Mouse (Mus musculus) testis, adult 2 months (tissue): Measurements from ENCODE around the gene Pum2. TPM values are rescaled to one million over a fixed set of nuclear protein-coding genes. Genes with fewer than 3 reads are reported as not detected.

Experiments used
- H3K27ac ChIP-seq: fragments of 200-500 bp; 2 replicates; pipeline ENCODE4 v1.5.1; 2012; ENCODE audit warnings: low read depth, low read length; ENCODE audit not compliant: control insufficient read depth, insufficient read depth
- H3K27me3 ChIP-seq: fragments of 200-500 bp; 2 replicates; pipeline ENCODE4 v1.6.1; 2012; ENCODE audit warnings: mild to moderate bottlenecking, low read length, moderate library complexity; ENCODE audit not compliant: control insufficient read depth, insufficient read depth
- H3K36me3 ChIP-seq: fragments of 200-500 bp; 2 replicates; pipeline ENCODE4 v1.6.1; 2012; ENCODE audit warnings: mild to moderate bottlenecking, low read length; ENCODE audit not compliant: control insufficient read depth, insufficient read depth
- H3K4me1 ChIP-seq: fragments of 200-500 bp; 2 replicates; pipeline ENCODE4 v1.6.1; 2012; ENCODE audit warnings: low read length; ENCODE audit not compliant: control insufficient read depth, insufficient read depth
- H3K4me3 ChIP-seq: fragments of 200-500 bp; 2 replicates; pipeline ENCODE4 v1.5.1; 2012; ENCODE audit warnings: low read depth, mild to moderate bottlenecking, low read length, moderate library complexity, mixed read lengths; ENCODE audit not compliant: control insufficient read depth
- CTCF ChIP-seq: fragments of 200-500 bp; IDR thresholded peaks from 2 replicates; pipeline ENCODE4 v1.5.1; 2012; ENCODE audit warnings: low read depth, mild to moderate bottlenecking, inconsistent platforms, low read length, moderate library complexity; ENCODE audit not compliant: control insufficient read depth, insufficient read depth, insufficient replicate concordance
- POLR2A ChIP-seq: fragments of 200-500 bp; IDR thresholded peaks from 2 replicates; pipeline ENCODE4 v1.6.1; 2012; ENCODE audit warnings: low read depth, mild to moderate bottlenecking, inconsistent platforms, low read length, moderate library complexity; ENCODE audit not compliant: control insufficient read depth
- polyA plus RNA-seq: library from polyadenylated mRNA; depleted of rRNA; stranded (reverse); fragments of >200 nt; gene quantifications from 2 replicates; pipeline ENCODE4 v1.2.3, GENCODE M21; 2012; rRNA removed

Pum2 gene
- polyA plus RNA-seq, 1 experiment: 32.2 TPM

DNA sequence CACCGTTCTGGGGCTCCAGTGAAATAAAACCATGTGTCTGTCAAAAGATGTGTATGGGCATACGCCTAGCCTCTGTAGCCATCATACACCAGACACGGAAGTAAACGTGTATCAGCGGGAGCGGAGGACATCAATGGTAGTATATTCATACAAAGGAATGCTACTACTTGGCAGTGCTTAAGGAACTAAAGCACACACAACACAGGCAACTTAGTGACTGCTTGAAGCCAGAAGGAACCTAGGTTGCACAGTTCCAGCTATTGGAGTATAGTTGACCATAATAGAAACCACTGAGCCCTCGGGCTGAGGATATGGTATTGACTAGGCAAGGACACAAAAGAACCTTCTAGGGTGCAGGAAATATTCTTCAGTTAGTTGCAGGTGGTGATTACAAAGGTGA is 124.0 kb downstream of the Pum2 start:
- TF ChIP-seq CTCF: no peak
- TF ChIP-seq POLR2A: no peak
- H3K4me3 ChIP-seq: no peak overlapping the region
- no peaks in the 10 kb centered on the region for H3K4me1 ChIP-seq
- no peak overlapping the region for H3K27ac ChIP-seq
- no peaks in the 10 kb centered on the region for H3K27me3 ChIP-seq
- no peaks in the 10 kb centered on the region for H3K36me3 ChIP-seq

DNA sequence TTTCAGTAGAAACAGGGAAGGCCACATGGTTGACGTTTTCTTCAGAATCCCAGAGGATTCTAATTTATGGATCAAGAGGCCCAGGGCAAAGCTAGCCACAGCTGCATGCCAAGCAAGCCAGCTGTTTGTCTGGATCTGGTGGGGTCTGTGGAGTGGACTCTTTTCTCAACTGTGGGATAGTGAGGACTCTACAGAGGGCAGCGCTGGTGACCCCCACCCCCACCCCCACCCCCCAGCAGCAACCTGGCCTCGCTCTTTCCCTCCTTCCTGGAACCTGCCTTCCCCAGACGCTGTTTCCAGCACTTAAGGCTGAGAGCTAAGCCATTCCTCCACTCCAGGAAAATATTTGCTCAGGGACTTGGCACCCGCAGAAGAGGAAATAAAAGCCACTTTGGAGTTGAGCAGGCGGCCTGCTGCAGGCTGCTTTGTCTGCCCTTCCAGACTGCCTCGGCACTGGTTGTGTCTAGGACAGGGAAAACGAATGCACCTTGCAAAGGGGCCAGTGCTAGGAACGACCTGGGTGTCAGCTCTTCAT is 124.6 kb downstream of the Pum2 start:
- H3K4me1 ChIP-seq: no peaks in the 10 kb centered on the region
- no peak overlapping the region for H3K4me3 ChIP-seq
- H3K36me3 ChIP-seq: no peaks in the 10 kb centered on the region
- H3K27me3 ChIP-seq: no peaks in the 10 kb centered on the region
- no peak overlapping the region for H3K27ac ChIP-seq
- TF ChIP-seq CTCF (no peak), POLR2A (no peak)

Other genes with a start within 250 kb of the Pum2 start
- 21.3 and 23.4 TPM in 2 replicates for gene Rhob, start 174.1 kb upstream of the Pum2 start, polyA plus RNA-seq
- 0.84 and 14.4 TPM in 2 replicates for gene Slc7a15, start 75.1 kb upstream of the Pum2 start, polyA plus RNA-seq
- gene Sdc1, start 97.2 kb downstream of the Pum2 start, polyA plus RNA-seq: 3.6 and 4.7 TPM in 2 replicates
- gene Laptm4a, start 247.5 kb downstream of the Pum2 start, polyA plus RNA-seq: 315 and 383 TPM in 2 replicates